Mouse (Mus musculus) T-cell, adult 66 days (primary cell): ENCODE results near the gene Olfr577. TPM values are rescaled to one million over a fixed set of nuclear protein-coding genes. Genes with fewer than 3 reads are reported as not detected.

ENCODE experiments used
- total RNA-seq, 2 experiments: library from RNA; stranded (reverse); gene quantifications; 3 replicates in 1 of 2; 4 replicates in 1 of 2; pipeline ENCODE4 v1.2.4; 2023

Gene Olfr577
- total RNA-seq: not detected

GRCm38 (mm10) chr7:102975843-102976242, at the start of gene Olfr577:
Gene Olfr577 (minus strand): TSS chr7:102975943.

GRCm38 (mm10) chr7:102989224-102989623, 13.5 kb upstream of the Olfr577 start, which contains the start of gene Olfr578:
Gene Olfr578 (minus strand): TSS chr7:102989324.

GRCm38 (mm10) chr7:102962360-102962759, 13.4 kb downstream of the Olfr577 start, which contains the start of gene Olfr576:
Gene Olfr576 (plus strand): TSS chr7:102962660.

GRCm38 (mm10) chr7:102958593-102958992, 17.1 kb downstream of the Olfr577 start, which contains the start of gene Olfr575:
Gene Olfr575 (minus strand): TSS chr7:102958775.

GRCm38 (mm10) chr7:102948167-102948566, 27.6 kb downstream of the Olfr577 start, which contains the start of gene Olfr574:
Gene Olfr574 (plus strand): TSS chr7:102948467.

GRCm38 (mm10) chr7:102942475-102942874, 33.3 kb downstream of the Olfr577 start, which contains the start of gene Olfr573-ps1:
Gene Olfr573-ps1 (minus strand): TSS chr7:102942575.

GRCm38 (mm10) chr7:102924109-102924508, 51.6 kb downstream of the Olfr577 start, which contains the start of gene Olfr572:
Gene Olfr572 (plus strand): TSS chr7:102924409.

Other genes with a start within 250 kb of the Olfr577 start
- gene Olfr559, start 248.5 kb downstream of the Olfr577 start, total RNA-seq: not detected
- gene Olfr560, start 216.6 kb downstream of the Olfr577 start, total RNA-seq: not detected
- gene Olfr78, start 216.5 kb downstream of the Olfr577 start, total RNA-seq: not detected
- not detected for gene Olfr561, start 204.7 kb downstream of the Olfr577 start, total RNA-seq
- gene Olfr564, start 172.5 kb downstream of the Olfr577 start, total RNA-seq: not detected
- not detected for gene Olfr566, start 117.2 kb downstream of the Olfr577 start, total RNA-seq
- gene Olfr568, start 98.8 kb downstream of the Olfr577 start, total RNA-seq: not detected
- not detected for gene Olfr569, start 85.1 kb downstream of the Olfr577 start, total RNA-seq
- gene Olfr570, start 81.4 kb downstream of the Olfr577 start, total RNA-seq: not detected
- gene Olfr571, start 58.4 kb downstream of the Olfr577 start, total RNA-seq: under 1 TPM; 0.12 to 0.17 TPM
- gene Olfr572, start 51.5 kb downstream of the Olfr577 start, total RNA-seq: not detected
- gene Olfr573-ps1, start 33.4 kb downstream of the Olfr577 start, total RNA-seq: not detected
- not detected for gene Olfr574, start 27.5 kb downstream of the Olfr577 start, total RNA-seq
- gene Olfr575, start 17.2 kb downstream of the Olfr577 start, total RNA-seq: not detected
- gene Olfr576, start 13.3 kb downstream of the Olfr577 start, total RNA-seq: not detected
- gene Olfr578, start 13.4 kb upstream of the Olfr577 start, total RNA-seq: not detected
- not detected for gene Olfr582, start 62.1 kb upstream of the Olfr577 start, total RNA-seq
- not detected for gene Olfr583, start 75.4 kb upstream of the Olfr577 start, total RNA-seq
- not detected for gene Olfr584, start 105.9 kb upstream of the Olfr577 start, total RNA-seq
- not detected for gene Olfr585, start 121.8 kb upstream of the Olfr577 start, total RNA-seq
- not detected for gene Olfr586, start 149.7 kb upstream of the Olfr577 start, total RNA-seq
- gene Olfr588-ps1, start 164.9 kb upstream of the Olfr577 start, total RNA-seq: not detected
- not detected for gene Olfr589, start 180.4 kb upstream of the Olfr577 start, total RNA-seq
- not detected for gene Olfr591, start 202.4 kb upstream of the Olfr577 start, total RNA-seq
- not detected for gene Olfr592, start 208.9 kb upstream of the Olfr577 start, total RNA-seq
- not detected for gene Olfr593, start 235.9 kb upstream of the Olfr577 start, total RNA-seq
- not detected for gene Olfr594, start 241.1 kb upstream of the Olfr577 start, total RNA-seq